Mouse (Mus musculus): ENCODE data around the gene Gm7544.
"Not testable (repeated sequence)": the region's sequence is repeated elsewhere in the genome, so short reads cannot be mapped to it uniquely, and the experiment has no call there.

Gm7544 gene

GRCm38 (mm10) chr1:82955913-82956312, at the start of gene Gm7544:
Gene Gm7544, minus strand, starts transcription at chr1:82956013.
- not testable (repeated sequence) for DNase-seq (ENCODE audit: low spot score in 2 of 2)

- DNase-seq (ENCODE audit: low spot score in 2 of 2) = not testable (repeated sequence)
Measured at GRCm38 (mm10) chr1:83000306-83000705, 44.5 kb upstream of the Gm7544 start, which contains the start of gene Gm47959. Gene Gm47959, plus strand, starts transcription at chr1:83000548.

GRCm38 (mm10) chr1:82993947-82994346, 38.1 kb upstream of the Gm7544 start:
- no peak for DNase-seq (ENCODE audit: low spot score in 2 of 2)

DNA sequence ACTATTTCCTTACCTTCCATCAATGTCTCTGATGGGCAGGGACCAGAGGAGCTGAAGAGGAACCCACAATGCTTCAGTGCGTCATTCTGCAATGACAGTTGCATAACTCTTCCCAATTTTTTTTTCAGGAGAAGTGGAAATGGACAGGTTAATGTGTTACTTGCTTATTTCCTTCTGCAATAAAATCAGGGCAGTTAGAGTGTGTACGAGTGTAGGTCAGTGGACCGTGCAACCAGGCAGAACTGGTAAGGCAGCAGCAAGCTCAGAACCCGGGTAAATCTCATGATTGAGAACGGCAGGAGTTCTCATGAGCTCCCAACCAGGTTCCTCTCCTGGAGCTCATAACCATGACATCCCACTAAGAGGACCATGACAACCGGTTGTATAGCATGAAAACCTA, 36.3 kb upstream of the Gm7544 start:
- no peak for DNase-seq (ENCODE audit: low spot score in 2 of 2)

- DNase-seq (ENCODE audit: low spot score in 2 of 2) = no peak
Measured at GRCm38 (mm10) chr1:82991596-82991995, 35.8 kb upstream of the Gm7544 start.

DNA sequence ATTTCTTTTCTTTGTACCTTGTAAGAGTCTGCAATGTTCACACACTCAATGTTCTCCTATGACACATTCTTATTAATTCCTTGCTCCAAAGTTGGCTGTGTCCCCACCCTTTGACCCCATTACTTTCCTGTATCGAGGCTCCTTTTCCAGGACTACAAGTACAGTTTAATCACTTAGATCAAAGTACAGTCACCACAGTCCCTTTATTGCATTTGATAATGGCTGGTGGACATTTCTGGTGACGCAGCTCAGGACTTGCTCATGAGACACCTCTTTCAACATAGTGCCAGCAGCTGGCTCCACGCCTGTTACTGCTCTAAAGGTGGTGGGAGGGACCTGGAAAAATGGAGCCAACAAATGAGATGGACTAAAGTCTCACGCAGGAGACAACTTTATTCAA, 35.2 kb upstream of the Gm7544 start:
- no peak for DNase-seq (ENCODE audit: low spot score in 2 of 2)

DNA sequence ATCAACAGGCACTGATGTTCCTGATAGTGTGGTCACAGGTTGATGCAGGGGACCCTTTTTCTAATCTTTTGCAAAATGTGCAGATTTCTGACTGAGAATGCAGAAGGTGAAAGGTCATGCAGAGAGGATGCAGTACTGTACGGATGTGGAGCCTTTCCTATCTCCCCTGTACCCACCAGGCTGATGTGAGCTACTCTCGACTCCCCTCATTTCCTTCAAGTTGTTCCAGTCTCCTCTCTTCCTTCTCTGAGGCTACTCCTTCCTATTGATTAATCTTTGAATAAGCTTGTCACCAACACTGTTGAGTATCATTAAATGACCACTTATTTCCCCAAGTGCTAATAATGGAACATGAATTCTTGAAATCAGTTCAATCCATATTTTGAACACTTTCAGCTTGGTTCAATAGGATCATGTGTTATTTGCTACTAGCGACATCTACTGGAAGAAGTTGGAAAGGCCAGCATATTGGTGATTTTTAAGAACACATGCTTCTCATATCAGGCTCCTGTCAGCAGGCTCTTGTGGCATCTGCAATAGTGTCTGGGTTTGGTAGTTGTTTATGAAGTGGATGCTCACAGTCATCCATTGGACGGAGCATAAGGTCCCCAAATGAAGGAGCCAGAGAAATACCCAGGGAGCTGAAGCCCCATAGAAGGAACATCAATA, 31.9 kb upstream of the Gm7544 start:
- DNase-seq (ENCODE audit: low spot score in 2 of 2) = peak in 1 of 2 experiments; percentile 27

GRCm38 (mm10) chr1:82986738-82987137, 30.9 kb upstream of the Gm7544 start:
- DNase-seq (ENCODE audit: low spot score in 2 of 2) = no peak

DNA sequence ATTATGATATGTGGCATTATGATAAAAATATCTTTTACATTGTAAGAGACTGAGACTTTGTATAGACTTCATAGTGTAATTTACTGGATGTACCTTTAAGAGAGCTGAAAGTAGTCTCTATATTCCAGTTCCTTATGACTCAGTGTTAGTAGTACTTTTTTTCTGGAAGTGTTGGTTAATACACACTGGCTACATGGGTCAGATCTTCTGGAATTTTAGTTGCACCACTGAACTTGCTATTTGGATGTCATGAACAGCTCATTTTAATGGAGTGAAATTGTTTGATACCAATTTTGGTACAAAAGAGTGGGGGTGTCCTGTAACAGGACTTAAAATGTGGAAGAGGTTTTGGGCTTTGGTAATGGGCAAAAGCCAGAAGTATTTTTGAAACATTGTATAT, 22.0 kb upstream of the Gm7544 start:
- DNase-seq (ENCODE audit: low spot score in 2 of 2) = no peak

GRCm38 (mm10) chr1:82975750-82976149, 19.9 kb upstream of the Gm7544 start:
- no peak for DNase-seq (ENCODE audit: low spot score in 2 of 2)

DNA sequence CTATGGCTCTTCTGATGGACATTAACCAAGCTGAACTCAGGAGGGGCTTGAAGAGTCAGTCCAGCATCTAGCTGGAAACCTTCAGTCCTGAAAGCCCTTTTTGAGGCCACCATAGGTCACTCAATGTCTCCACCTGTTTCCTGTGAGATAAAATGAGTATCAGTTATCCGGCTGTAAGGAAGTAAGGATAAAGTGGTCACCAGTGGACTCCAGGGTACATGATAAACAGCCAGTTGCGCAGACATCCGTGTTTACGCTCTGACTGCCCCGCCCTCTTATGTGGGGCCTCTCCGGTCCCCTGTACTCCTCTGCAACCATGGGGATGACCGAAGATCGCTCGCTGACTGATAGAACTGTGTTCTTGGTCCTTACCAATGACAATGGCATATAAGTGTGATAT, 18.5 kb upstream of the Gm7544 start:
- DNase-seq (ENCODE audit: low spot score in 2 of 2) = no peak

DNA sequence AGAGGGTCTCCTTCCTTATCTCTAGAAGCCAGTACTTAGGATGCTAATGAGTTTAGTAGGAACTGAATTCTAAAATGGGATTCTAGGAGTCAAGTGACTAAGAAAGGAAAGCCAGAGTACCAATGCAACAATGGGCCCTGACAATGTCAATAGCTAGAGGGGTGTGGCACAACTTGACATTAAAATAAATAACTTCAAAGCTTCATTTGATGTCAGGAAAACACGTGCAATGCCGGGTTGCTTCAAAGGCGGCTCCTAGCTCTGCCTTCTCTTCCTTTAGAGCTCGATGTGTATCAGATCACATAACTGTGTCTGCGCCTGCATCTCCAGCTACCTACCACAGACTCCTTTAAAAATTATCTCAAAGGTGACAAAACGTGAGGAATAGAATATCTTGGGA, 18.1 kb upstream of the Gm7544 start:
- DNase-seq (ENCODE audit: low spot score in 2 of 2) = no peak

DNA sequence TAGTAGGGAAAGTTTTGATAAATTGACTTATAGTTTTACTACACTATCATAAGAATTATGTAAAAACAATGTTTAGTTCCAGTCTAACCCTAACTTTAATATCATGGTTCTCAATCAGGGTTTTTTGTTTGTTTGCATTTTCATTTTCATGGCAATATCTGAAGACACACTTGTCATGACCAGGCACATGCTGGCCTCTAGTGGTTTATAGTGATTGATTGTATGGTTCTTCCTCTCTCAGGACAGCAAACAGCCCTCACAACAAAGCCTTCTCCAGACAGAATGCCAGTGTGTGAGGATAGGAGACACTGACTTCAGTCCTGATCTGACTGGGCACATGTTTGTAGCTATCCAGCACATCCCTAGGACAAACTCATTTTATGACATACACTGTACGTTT, 17.4 kb upstream of the Gm7544 start:
- DNase-seq (ENCODE audit: low spot score in 2 of 2) = no peak

- DNase-seq (ENCODE audit: low spot score in 2 of 2) = no peak
Measured at GRCm38 (mm10) chr1:82972046-82972445, 16.2 kb upstream of the Gm7544 start.

GRCm38 (mm10) chr1:82966413-82966812, 10.6 kb upstream of the Gm7544 start:
- DNase-seq (ENCODE audit: low spot score in 2 of 2) = no peak

DNA sequence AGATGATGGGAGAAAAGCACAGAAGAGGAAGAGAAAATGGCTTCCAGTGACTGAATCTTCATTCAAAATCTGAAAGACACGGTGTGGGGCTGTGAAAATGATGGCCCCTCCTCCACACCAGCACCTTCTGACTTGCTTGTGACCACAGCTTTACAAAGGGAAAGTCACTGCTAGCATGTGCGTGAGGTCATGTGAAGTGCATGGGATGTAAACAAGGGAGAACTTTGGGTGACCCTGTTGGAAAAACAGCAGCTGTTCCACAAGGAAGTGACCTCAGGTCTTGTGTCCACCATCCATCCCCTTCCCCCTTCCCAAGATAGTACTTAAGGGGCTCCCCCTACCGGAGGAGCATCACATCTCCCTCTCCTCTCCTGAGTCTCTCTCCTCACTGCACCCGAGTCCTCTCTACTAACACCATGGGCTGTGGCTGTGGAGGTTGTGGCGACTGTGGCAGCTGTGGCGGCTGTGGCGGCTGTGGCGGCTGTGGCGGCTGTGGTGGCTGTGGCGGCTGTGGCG, 4.1 kb upstream of the Gm7544 start, which contains the start of gene Gm47955:
Gene Gm47955 (plus strand): TSS at position 417 of the 516 bp plus-strand sequence.
- DNase-seq (ENCODE audit: low spot score in 2 of 2) = no peak

DNA sequence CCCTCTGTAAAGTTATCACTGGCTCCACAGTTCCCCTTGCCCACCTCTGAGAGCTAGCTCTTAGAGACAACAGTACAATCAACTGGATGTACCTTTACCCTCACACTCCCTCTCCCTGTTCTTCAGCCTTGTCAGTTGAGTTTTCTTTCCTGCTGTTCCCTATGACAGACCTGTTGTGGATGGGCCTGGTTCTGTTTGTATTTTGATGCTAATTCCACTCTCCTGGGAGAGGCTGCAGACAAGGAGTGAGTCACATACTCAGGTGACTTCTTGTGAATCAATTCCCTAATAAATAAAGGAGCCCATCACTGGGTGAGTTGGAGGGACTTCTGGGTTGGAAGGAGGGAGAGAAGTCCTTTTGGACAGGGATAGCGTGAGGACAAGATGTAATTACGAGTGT, 7.2 kb downstream of the Gm7544 start:
- no peak for DNase-seq (ENCODE audit: low spot score in 2 of 2)

- not testable (repeated sequence) for DNase-seq (ENCODE audit: low spot score in 2 of 2)
Measured at GRCm38 (mm10) chr1:82946029-82946428, 9.8 kb downstream of the Gm7544 start.

GRCm38 (mm10) chr1:82943295-82943694, 12.5 kb downstream of the Gm7544 start, which contains the start of gene A030003K21Rik:
Gene A030003K21Rik, minus strand, starts transcription at chr1:82943388.
- not testable (repeated sequence) for DNase-seq (ENCODE audit: low spot score in 2 of 2)

GRCm38 (mm10) chr1:82942505-82942904, 13.3 kb downstream of the Gm7544 start:
- not testable (repeated sequence) for DNase-seq (ENCODE audit: low spot score in 2 of 2)

DNA sequence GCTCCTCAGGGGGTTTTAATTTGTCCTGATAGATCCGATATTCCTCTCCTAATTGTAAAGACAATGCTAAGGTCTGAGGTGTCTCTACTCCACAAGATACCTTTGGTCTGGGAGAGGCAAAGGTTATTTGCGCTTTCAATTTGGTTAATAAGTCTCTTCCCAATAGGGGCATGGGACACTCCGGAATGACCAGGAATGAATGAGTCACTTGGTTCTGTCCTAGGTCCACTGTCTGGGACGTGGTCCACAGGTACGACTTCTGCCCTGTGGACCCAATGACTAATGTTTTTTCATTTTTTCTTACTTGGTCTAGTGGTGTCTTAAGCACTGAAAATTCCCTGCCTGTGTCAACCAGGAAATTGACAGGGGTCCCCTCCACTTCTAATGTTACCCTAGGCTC, 17.1 kb downstream of the Gm7544 start:
- DNase-seq (ENCODE audit: low spot score in 2 of 2) = no peak

GRCm38 (mm10) chr1:82931326-82931725, 24.5 kb downstream of the Gm7544 start, which contains the start of gene Gm6217:
Gene Gm6217, minus strand, starts transcription at chr1:82931399.
- not testable (repeated sequence) for DNase-seq (ENCODE audit: low spot score in 2 of 2)

GRCm38 (mm10) chr1:82930558-82930957, 25.3 kb downstream of the Gm7544 start:
- DNase-seq (ENCODE audit: low spot score in 2 of 2) = not testable (repeated sequence)
